Mouse (Mus musculus) monocyte, adult 5-6 weeks (primary cell): ENCODE results near the gene Olfr605. TPM values are rescaled to one million over a fixed set of nuclear protein-coding genes. Genes with fewer than 3 reads are reported as not detected.
"Not testable (repeated sequence)": the region's sequence is repeated elsewhere in the genome, so short reads cannot be mapped to it uniquely, and the experiment has no call there.

Experiments used
- ATAC-seq: fragments of 153-309, 156-312 bp; replicated peaks from 2 replicates; pipeline ENCODE4 v1.8.0; 2017; ENCODE audit warnings: mild to moderate bottlenecking; ENCODE audit not compliant: low TSS enrichment, insufficient number of reproducible peaks, severe bottlenecking, poor library complexity, low FRiP score
- total RNA-seq: library from RNA; stranded (forward); fragments of 200-1000, 200-491, 200-594 nt; gene quantifications from 3 replicates; pipeline ENCODE4 v1.2.3, GENCODE M21; 2017

The Olfr605 gene
- total RNA-seq: not detected in 3 replicates

DNA sequence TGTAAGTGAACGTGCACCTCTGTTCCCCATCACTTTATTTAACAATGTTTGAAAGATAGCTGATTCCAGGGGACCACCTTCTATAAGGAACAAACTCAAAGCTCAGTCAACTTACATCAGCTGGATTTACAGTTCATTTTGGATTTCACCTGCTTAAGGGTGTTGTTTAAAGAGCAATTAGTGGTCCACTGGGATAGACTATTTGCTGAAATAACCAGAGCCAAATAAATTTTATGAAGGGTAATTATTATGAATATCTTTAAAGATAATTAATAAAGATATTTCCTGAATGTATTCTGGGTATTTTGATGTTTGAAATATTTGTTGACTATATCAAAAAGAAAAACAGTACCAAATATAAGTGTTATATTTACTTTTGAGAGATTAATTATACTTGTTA is at the start of gene Olfr605:
Olfr605 (minus strand) TSS at position 101 of the 400 bp plus-strand sequence.
- ATAC-seq: no peak

DNA sequence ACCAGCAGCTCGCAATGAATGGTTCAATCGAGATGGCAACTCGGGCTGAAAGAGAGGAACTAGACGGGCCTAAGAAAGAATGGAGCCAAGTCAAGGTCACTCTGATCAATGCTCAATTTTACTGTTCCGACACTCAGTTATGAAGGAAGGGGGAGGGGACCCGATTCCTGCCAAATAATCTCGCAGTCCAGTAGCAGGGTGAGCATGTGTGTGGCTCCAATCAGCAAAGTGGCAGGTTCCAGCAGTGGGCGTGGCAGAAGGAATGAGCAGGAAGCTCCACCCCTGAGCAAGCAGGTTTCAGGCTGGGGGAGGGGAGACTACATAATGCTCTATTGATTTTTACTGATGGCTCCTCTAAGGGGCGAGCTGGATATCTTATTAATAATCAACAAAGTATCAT is 31.9 kb upstream of the Olfr605 start:
- ATAC-seq: not testable (repeated sequence)

DNA sequence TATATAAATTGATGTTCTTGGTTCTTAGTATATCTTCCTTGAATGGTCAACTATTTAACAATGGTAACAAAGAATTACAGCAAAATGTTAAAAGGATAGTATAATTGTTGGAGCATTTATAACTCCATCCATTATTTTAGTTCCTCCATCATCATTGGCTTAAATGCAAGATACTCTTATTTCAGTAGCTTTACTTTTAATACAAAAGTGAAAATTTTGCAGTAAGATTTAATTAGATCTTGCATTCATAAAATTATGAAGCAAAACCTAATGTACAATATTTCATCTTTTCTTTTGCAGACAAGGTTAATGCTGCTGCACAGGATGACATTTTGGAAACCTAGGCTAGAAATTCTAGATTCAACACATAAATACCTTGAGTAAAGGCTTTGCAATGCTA is 24.3 kb upstream of the Olfr605 start, which contains the start of gene Olfr608:
Olfr608 (plus strand) TSS at position 301 of the 400 bp plus-strand sequence.
- ATAC-seq: no peak

DNA sequence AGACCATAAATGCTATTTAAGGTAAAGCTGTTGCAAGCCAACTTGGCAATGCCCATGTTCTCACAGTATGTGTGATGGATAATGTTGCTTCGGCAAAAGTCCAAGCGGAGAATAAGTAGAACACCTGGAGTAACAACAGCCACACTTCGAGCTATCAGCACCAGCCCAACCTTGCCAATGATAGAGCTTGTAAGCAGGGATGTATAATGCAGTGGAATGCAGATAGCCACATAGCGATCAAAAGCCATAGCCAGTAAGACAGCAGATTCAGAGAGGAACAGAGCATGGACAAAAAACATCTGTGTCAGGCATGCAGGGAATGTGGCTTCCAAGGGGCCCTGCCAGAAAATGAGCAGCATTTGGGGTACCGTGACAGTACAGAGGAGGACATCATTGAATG is 15.4 kb upstream of the Olfr605 start:
- ATAC-seq: no peak

DNA sequence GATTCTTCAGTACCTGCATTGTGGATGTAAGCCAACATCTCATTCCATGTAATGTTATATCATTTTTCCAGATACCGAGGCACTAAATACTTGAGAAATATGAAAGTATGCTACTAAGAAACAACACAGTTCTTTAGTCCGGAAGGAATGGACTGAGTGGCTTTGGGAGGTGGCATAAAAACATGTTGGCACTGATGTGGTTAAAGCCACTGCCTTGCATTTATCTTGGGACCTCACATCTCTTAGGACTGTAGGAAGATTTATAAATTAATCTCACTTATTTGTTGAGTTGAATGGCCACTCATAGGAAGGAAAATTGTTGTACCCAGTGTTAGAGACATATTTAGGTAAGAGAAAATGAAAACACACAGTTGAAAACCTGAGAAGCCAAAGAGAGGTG is 3.5 kb upstream of the Olfr605 start, which contains the start of gene Olfr606:
Olfr606 (plus strand) TSS at position 301 of the 400 bp plus-strand sequence.
- ATAC-seq: no peak

DNA sequence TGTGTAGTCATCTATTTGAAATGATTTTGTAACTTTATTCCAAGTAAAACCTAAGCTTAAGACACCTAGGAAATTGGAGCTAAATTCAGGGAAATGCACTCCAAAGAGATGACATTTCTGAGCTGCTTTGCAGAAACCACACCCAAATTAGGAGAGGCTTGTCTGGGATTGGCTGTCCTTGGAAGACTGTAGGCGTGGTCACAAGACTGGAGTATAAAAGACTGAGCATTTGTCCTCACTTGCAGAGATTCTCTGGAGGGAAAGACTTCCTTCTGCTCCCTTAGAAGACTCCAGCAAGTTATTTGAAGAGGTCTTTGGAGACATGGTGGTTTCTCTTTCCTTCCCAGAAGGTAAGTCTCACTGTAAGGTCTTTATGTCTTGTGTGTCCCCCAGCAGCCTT is 30.5 kb downstream of the Olfr605 start, which contains the start of gene Usp17lc:
Usp17lc (plus strand) TSS at position 301 of the 400 bp plus-strand sequence.
- ATAC-seq: not testable (repeated sequence)

DNA sequence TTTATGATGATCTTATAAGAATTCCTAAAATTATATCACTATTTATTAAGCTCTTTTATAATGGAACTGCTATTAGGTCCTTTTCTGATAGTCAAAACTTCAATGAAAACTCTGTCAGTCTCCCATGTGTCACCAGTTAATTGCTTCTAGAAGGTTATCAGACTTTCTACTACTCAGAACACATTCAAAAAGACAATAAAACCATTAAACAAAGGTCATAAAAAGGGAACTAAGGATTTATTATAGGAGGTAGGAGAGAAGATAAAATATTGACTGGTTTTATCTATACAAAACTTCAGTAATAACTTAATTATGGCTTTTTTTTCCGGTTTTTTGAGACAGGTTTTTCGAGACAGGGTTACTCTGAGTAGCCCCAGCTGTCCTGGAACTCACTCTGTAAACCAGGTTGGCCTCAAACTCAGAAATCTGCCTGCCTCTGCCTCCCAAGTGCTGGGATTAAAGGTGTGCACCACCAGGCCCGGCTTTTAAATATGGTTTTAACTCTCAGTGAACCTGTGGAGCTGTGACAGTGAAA is 38.7 kb downstream of the Olfr605 start:
- not testable (repeated sequence) for ATAC-seq

GRCm38 (mm10) chr7:103398981-103399380 is 46.3 kb downstream of the Olfr605 start:
- ATAC-seq: no peak

GRCm38 (mm10) chr7:103397758-103398157 is 47.5 kb downstream of the Olfr605 start:
- ATAC-seq: no peak

Other genes with a start within 250 kb of the Olfr605 start
- gene Olfr593, start 233.6 kb downstream of the Olfr605 start, total RNA-seq: not detected in 3 replicates
- not detected in 3 replicates for gene Olfr594, start 228.4 kb downstream of the Olfr605 start, total RNA-seq
- not detected in 3 replicates for gene Usp17ld, start 192.9 kb downstream of the Olfr605 start, total RNA-seq
- gene Olfr596, start 139.8 kb downstream of the Olfr605 start, total RNA-seq: not detected in 3 replicates
- not detected in 3 replicates for gene Olfr597, start 129.1 kb downstream of the Olfr605 start, total RNA-seq
- gene Olfr598, start 121.9 kb downstream of the Olfr605 start, total RNA-seq: not detected in 3 replicates
- not detected in 3 replicates for gene Olfr599, start 109.5 kb downstream of the Olfr605 start, total RNA-seq
- not detected in 3 replicates for gene Olfr600, start 95.8 kb downstream of the Olfr605 start, total RNA-seq
- gene Olfr601, start 82.8 kb downstream of the Olfr605 start, total RNA-seq: not detected in 3 replicates
- gene Olfr603, start 59.3 kb downstream of the Olfr605 start, total RNA-seq: not detected in 3 replicates
- not detected in 3 replicates for gene Usp17lc, start 30.4 kb downstream of the Olfr605 start, total RNA-seq
- gene Olfr606, start 3.6 kb upstream of the Olfr605 start, total RNA-seq: not detected in 3 replicates
- not detected in 3 replicates for gene Olfr607, start 18.7 kb upstream of the Olfr605 start, total RNA-seq
- not detected in 3 replicates for gene Olfr608, start 24.4 kb upstream of the Olfr605 start, total RNA-seq
- gene Olfr609, start 52.6 kb upstream of the Olfr605 start, total RNA-seq: not detected in 3 replicates
- not detected in 3 replicates for gene Olfr610, start 66.7 kb upstream of the Olfr605 start, total RNA-seq
- gene Olfr611, start 75.4 kb upstream of the Olfr605 start, total RNA-seq: not detected in 3 replicates
- not detected in 3 replicates for gene Olfr612, start 97.3 kb upstream of the Olfr605 start, total RNA-seq
- not detected in 3 replicates for gene Olfr613, start 102.6 kb upstream of the Olfr605 start, total RNA-seq
- gene Olfr615, start 110.6 kb upstream of the Olfr605 start, total RNA-seq: not detected in 3 replicates
- not detected in 3 replicates for gene Olfr616, start 123.7 kb upstream of the Olfr605 start, total RNA-seq
- gene Olfr617, start 127.6 kb upstream of the Olfr605 start, total RNA-seq: not detected in 3 replicates
- gene Olfr618, start 144.7 kb upstream of the Olfr605 start, total RNA-seq: not detected in 3 replicates
- not detected in 3 replicates for gene Olfr619, start 155.1 kb upstream of the Olfr605 start, total RNA-seq
- not detected in 3 replicates for gene Olfr620, start 167.1 kb upstream of the Olfr605 start, total RNA-seq
- not detected in 3 replicates for gene Olfr622, start 197.3 kb upstream of the Olfr605 start, total RNA-seq
- gene Olfr623, start 218.3 kb upstream of the Olfr605 start, total RNA-seq: not detected in 3 replicates
- gene Olfr624, start 225.8 kb upstream of the Olfr605 start, total RNA-seq: not detected in 3 replicates
- not detected in 3 replicates for gene Olfr625-ps1, start 237.3 kb upstream of the Olfr605 start, total RNA-seq